Mouse (Mus musculus): ENCODE measurements around the gene Sema4b. TPM values are rescaled to one million over a fixed set of nuclear protein-coding genes. Genes with fewer than 3 reads are reported as not detected.

The Sema4b gene
- total and polyA plus RNA-seq, 3 experiments, result 23.9 to 69.0 (median 26.5) TPM

DNA sequence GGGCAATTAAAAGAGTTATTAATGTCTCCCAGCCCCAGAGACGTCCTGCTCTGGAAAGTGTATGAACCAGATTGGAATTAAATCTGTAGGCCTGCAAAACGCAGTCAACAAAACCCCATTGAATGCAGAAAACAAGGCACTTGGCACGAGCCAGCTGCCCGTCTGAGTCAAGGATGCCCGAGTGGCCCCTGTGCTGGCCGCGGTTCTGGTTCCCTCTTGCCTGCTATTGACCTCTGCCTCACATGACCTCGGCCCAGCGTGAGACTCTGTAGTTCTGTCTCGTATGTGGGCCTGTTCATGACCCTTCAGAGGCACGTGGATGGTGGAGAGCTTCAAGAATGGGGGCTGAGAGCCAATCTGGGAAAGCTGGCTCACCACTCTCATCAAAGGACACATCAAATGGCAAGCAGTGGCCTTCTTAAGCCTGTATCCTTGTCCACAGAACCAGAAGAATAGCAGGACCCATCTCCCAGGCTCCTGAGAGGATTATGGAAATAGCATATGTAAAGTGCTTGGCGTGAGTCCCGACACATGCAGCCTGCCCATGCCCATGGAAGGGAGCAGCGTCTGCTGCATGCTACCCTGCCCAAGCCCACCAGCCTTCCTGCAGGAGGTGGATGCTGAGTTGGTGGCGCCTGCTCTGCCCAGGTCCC lies 15.4 kb downstream of the Sema4b start:
- no peak for DNase-seq (ENCODE audit: low spot score)
- no peak for TF ChIP-seq POLR2AphosphoS5 (IDR thresholded peaks at IDR 0.05; ENCODE audit: insufficient replicate concordance, low read depth, low read length)
- no peak for TF ChIP-seq CTCF (IDR thresholded peaks at IDR 0.05; ENCODE audit: low read depth, low read length)
- TF ChIP-seq GATA1 (IDR thresholded peaks at IDR 0.05; ENCODE audit: borderline replicate concordance, low read length), result no peak
- TF ChIP-seq TAL1 (conservative IDR thresholded peaks at IDR 0.05; ENCODE audit: low read depth, low read length), result no peak
- no peak for TF ChIP-seq GATA2 (IDR thresholded peaks at IDR 0.05; ENCODE audit: borderline replicate concordance, low read depth, low read length)
- Histone ChIP-seq H3K27me3 (ENCODE audit: insufficient read depth, low read length) (no peaks in the 10 kb centered on the region), H3K4me1 (ENCODE audit: insufficient read depth, low read depth, low read length) (peaks cover 93% of the 10 kb centered on the region), H3K9me3 (replicated peaks) (no peaks in the 10 kb centered on the region), H3K4me3 (ENCODE audit: low read depth, low read length) (peak overlapping the region; percentile 67; the same call in 1 of the 2 replicates), H3K36me3 (replicated peaks) (peaks cover 71% of the 10 kb centered on the region)
- ATAC-seq (ENCODE audit: extremely low read depth, insufficient number of reproducible peaks, low FRiP score, poor library complexity, severe bottlenecking), result no peak

DNA sequence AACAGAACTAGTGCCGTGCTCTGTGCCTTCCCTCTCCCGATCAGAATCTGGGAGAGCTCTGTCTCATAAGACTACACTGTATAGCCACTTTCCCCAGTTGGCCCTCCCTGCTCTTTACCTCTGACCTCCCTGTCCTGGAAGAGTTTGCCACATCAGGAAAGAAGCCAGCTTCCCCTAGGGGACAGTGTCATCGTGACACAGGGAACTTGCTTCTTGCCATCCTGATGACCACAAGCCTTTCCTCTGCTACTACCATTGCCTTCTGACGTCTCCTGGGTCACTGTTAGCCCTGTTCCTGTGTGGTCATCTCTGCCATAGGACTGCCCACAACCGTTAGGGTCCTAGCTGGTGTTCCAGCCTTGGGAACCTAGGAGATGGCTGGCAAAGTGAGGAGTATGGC lies 16.3 kb downstream of the Sema4b start:
- no peaks in the 10 kb centered on the region for H3K9me3 ChIP-seq (replicated peaks)
- no peak for ATAC-seq (ENCODE audit: extremely low read depth, insufficient number of reproducible peaks, low FRiP score, poor library complexity, severe bottlenecking)
- no peak for TF ChIP-seq GATA2 (IDR thresholded peaks at IDR 0.05; ENCODE audit: borderline replicate concordance, low read depth, low read length)
- TF ChIP-seq GATA1 (IDR thresholded peaks at IDR 0.05; ENCODE audit: borderline replicate concordance, low read length), result no peak
- TF ChIP-seq TAL1 (conservative IDR thresholded peaks at IDR 0.05; ENCODE audit: low read depth, low read length), result no peak
- no peak for TF ChIP-seq CTCF (IDR thresholded peaks at IDR 0.05; ENCODE audit: low read depth, low read length)
- TF ChIP-seq POLR2AphosphoS5 (IDR thresholded peaks at IDR 0.05; ENCODE audit: insufficient replicate concordance, low read depth, low read length), result no peak
- no peaks in the 10 kb centered on the region for H3K27me3 ChIP-seq (ENCODE audit: insufficient read depth, low read length)
- peak overlapping the region; percentile 67; the same call in 1 of the 2 replicates for H3K4me3 ChIP-seq (ENCODE audit: low read depth, low read length)
- DNase-seq (ENCODE audit: low spot score), result no peak
- peaks cover 93% of the 10 kb centered on the region for H3K4me1 ChIP-seq (ENCODE audit: insufficient read depth, low read depth, low read length)
- peaks cover 80% of the 10 kb centered on the region for H3K36me3 ChIP-seq (replicated peaks)

DNA sequence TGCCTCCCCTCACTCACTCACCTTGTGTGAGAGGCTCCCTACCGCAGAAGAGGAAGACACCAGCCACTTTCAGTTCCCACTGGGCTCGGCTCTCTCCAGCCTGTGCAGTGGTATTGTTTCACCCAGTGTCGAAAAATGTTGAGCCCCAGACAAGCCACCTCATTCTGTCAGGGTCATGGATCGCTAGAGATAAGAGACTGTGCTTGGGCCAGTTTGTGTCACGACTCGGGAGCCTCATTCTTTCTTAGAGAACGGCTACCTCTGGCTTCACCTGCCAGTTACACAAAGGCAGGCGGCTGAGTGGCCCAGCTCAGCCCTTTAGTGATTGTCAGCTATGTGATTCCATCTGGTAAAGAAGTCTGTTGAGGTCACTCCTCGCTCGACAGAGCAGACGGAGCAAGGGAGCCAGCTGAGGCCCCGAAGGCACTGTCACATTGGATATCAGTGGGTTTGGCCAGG lies 17.0 kb downstream of the Sema4b start:
- TF ChIP-seq GATA2 (IDR thresholded peaks at IDR 0.05; ENCODE audit: borderline replicate concordance, low read depth, low read length) (no peak), TAL1 (conservative IDR thresholded peaks at IDR 0.05; ENCODE audit: low read depth, low read length) (no peak), GATA1 (IDR thresholded peaks at IDR 0.05; ENCODE audit: borderline replicate concordance, low read length) (no peak), POLR2AphosphoS5 (IDR thresholded peaks at IDR 0.05; ENCODE audit: insufficient replicate concordance, low read depth, low read length) (no peak), CTCF (IDR thresholded peaks at IDR 0.05; ENCODE audit: low read depth, low read length) (no peak)

DNA sequence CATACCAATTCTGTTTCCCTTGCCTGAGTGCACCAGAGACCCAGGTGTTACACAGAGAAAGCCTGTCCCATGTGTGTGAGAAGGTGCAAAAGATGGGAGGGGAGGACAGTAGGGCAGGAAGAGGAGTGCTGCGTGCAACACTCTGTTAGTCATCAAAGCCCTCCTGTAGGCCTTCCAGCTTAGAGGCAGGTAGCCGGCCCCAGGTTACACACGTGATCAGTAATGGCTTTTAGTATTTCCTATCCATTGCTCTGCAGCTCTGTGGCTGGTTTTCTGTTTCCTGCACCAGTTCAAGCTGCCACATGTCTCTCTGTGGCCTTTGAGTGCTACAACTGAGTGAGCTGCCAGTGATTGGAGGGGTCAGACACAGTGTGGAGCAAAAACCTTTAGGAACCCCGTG lies 17.7 kb downstream of the Sema4b start:
- Histone ChIP-seq H3K4me3 (ENCODE audit: low read depth, low read length) (peak overlapping the region; percentile 47; the same call in 1 of the 2 replicates), H3K4me1 (ENCODE audit: insufficient read depth, low read depth, low read length) (peaks cover 100% of the 10 kb centered on the region), H3K36me3 (replicated peaks) (peaks cover 82% of the 10 kb centered on the region), H3K9me3 (replicated peaks) (no peaks in the 10 kb centered on the region), H3K27me3 (ENCODE audit: insufficient read depth, low read length) (no peaks in the 10 kb centered on the region)
- ATAC-seq (ENCODE audit: extremely low read depth, insufficient number of reproducible peaks, low FRiP score, poor library complexity, severe bottlenecking) (no peak), DNase-seq (ENCODE audit: low spot score) (no peak)
- no peak for TF ChIP-seq GATA2 (IDR thresholded peaks at IDR 0.05; ENCODE audit: borderline replicate concordance, low read depth, low read length)

More for the DNA sequence above, 17.0 kb downstream of the Sema4b start:
- Histone ChIP-seq H3K27me3 (ENCODE audit: insufficient read depth, low read length) (no peaks in the 10 kb centered on the region), H3K9me3 (replicated peaks) (no peaks in the 10 kb centered on the region), H3K4me1 (ENCODE audit: insufficient read depth, low read depth, low read length) (peaks cover 99% of the 10 kb centered on the region), H3K4me3 (ENCODE audit: low read depth, low read length) (peak overlapping the region; percentile 67; the same call in 1 of the 2 replicates), H3K36me3 (replicated peaks) (peaks cover 82% of the 10 kb centered on the region)
- no peak for DNase-seq (ENCODE audit: low spot score)
- ATAC-seq (ENCODE audit: extremely low read depth, insufficient number of reproducible peaks, low FRiP score, poor library complexity, severe bottlenecking), result no peak; the same call in 1 of the 2 replicates

DNA sequence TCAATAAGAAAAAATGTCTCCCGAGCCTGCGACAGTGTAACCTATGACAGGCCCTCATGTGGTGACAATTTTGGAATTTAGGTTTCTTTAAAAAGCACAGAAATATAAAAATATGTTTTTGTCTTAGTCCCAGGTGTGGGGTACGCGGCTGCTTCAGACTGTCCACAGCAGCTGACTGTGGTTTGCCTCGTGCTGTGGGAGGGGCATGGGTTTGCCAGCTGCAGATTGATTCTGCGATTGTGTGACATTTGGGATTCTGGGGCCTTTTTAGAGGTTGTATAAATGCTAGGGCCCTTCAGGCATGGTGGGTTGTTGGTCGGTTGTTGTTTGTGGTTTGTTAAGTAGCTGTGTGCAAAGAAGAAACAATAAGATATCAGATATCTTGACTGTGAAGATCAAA lies 18.3 kb downstream of the Sema4b start:
- ATAC-seq (ENCODE audit: extremely low read depth, insufficient number of reproducible peaks, low FRiP score, poor library complexity, severe bottlenecking) (no peak), DNase-seq (ENCODE audit: low spot score) (no peak)
- peaks cover 77% of the 10 kb centered on the region for H3K36me3 ChIP-seq (replicated peaks)
- no peak overlapping the region; the same call in 1 of the 2 replicates for H3K4me3 ChIP-seq (ENCODE audit: low read depth, low read length)
- H3K9me3 ChIP-seq (replicated peaks), result no peaks in the 10 kb centered on the region
- H3K4me1 ChIP-seq (ENCODE audit: insufficient read depth, low read depth, low read length), result peaks cover 100% of the 10 kb centered on the region
- H3K27me3 ChIP-seq (ENCODE audit: insufficient read depth, low read length), result no peaks in the 10 kb centered on the region
- TF ChIP-seq POLR2AphosphoS5 (IDR thresholded peaks at IDR 0.05; ENCODE audit: insufficient replicate concordance, low read depth, low read length) (no peak), CTCF (IDR thresholded peaks at IDR 0.05; ENCODE audit: low read depth, low read length) (no peak), TAL1 (conservative IDR thresholded peaks at IDR 0.05; ENCODE audit: low read depth, low read length) (no peak), GATA1 (IDR thresholded peaks at IDR 0.05; ENCODE audit: borderline replicate concordance, low read length) (no peak), GATA2 (IDR thresholded peaks at IDR 0.05; ENCODE audit: borderline replicate concordance, low read depth, low read length) (no peak)

DNA sequence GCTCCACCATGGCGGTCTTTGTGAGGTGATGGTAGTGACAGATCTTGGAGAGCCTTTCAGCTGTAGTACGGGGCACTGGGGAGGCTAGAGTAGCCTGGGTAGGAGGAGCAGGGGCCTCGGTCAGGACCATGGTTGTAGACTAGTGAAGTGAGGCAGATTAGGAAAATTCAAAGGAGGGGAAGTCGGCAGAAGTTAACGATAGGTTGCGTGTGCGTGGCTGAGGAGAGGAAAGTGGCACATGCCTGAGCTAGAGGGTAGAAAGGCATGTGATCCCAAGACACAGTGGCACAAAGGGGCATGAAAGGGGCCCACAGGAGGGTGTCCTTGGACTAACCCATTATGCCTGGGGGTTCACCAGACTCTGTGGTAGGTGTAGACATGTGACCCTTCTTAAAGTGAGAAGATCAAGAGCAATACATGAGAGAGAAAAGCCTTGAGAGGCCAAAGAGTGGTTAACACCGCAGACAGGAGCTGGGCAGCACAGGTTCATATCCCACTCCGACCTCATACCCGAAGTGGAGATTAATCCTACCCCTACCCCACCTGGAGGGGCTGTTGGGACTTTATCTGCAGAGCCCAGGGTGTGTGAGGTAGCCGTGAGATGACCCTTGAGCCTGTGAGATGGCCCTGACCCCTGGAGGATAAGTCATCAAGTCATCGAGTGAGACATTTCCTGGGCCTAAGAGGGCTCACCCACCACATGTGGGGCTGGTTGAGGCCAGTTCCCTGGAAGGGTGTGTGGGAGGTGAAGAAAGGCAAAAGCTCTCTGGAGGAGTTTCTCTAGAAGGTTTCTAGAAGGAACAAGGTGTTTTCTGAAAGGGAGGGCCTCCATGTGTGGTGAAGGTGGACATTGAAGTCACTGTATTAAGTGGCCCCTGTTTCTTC lies 19.3 kb downstream of the Sema4b start:
- no peak for TF ChIP-seq TAL1 (conservative IDR thresholded peaks at IDR 0.05; ENCODE audit: low read depth, low read length)
- no peak for TF ChIP-seq POLR2AphosphoS5 (IDR thresholded peaks at IDR 0.05; ENCODE audit: insufficient replicate concordance, low read depth, low read length)
- no peak for TF ChIP-seq GATA1 (IDR thresholded peaks at IDR 0.05; ENCODE audit: borderline replicate concordance, low read length)
- TF ChIP-seq CTCF (IDR thresholded peaks at IDR 0.05; ENCODE audit: low read depth, low read length), result no peak
- TF ChIP-seq GATA2 (IDR thresholded peaks at IDR 0.05; ENCODE audit: borderline replicate concordance, low read depth, low read length), result no peak
- Histone ChIP-seq H3K27me3 (ENCODE audit: insufficient read depth, low read length) (no peaks in the 10 kb centered on the region), H3K36me3 (replicated peaks) (peaks cover 74% of the 10 kb centered on the region), H3K4me3 (ENCODE audit: low read depth, low read length) (peak overlapping the region; percentile 49; the same call in 1 of the 2 replicates), H3K4me1 (ENCODE audit: insufficient read depth, low read depth, low read length) (peaks cover 100% of the 10 kb centered on the region), H3K9me3 (replicated peaks) (no peaks in the 10 kb centered on the region)
- DNase-seq (ENCODE audit: low spot score) (no peak), ATAC-seq (ENCODE audit: extremely low read depth, insufficient number of reproducible peaks, low FRiP score, poor library complexity, severe bottlenecking) (no peak)

Data from G1E (cell line).